Mouse (Mus musculus) ovary, postnatal 10 days (tissue): Measurements from ENCODE around the gene Rilpl1.
"Not testable (repeated sequence)": the region's sequence is repeated elsewhere in the genome, so short reads cannot be mapped to it uniquely, and the experiment has no call there.

Experiments used
- DNase-seq: peaks from one replicate; pipeline ENCODE4 v3.0.0; 2022; ENCODE audit warnings: low spot score

The Rilpl1 gene

GRCm38 (mm10) chr5:124530655-124531582 is at the start of gene Rilpl1:
Gene Rilpl1, minus strand, starts transcription at chr5:124531391.
- peak; percentile 61 for DNase-seq

DNA sequence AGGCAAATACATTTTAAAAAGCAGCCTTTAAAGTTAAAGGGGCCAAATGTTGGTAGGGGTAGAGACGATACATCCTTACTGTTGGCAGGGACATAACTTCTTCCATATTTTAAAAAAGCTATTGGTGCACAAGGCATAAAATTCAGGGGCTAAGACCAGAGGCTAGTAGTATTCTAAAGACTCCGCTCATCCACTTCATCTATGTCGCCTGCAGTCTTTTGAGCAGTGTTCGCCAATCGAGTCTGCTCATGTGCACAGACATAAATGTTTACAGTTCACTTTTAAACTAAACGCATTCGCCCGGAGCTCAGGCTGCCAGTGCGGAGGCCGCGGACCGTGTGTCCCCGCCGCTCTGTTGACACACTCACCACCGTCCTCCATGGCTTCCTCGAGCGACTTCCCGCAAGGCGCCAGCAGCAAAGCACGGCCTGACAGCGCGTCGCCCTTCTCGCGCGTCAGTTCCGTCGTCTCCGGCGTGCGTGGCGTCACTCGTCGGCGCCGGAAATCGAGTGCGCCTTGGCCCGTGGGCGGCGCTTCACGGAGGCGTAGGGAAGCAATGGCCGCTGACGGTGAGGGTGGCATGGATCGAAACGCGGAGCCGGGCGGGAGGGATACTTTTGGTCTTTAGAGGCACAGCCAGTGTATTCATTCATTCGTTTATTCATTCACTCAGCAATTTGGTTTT is 47.6 kb upstream of the Rilpl1 start, which contains the start of the genes Eif2b1 and Gtf2h3:
Gene Eif2b1, minus strand, starts transcription at position 499 of the 685 bp plus-strand sequence.
Gene Gtf2h3, plus strand, starts transcription at position 508 of the 685 bp plus-strand sequence.
- peak; percentile 79 for DNase-seq

- no peak for DNase-seq
Measured at GRCm38 (mm10) chr5:124575467-124575866, 44.3 kb upstream of the Rilpl1 start.

GRCm38 (mm10) chr5:124571068-124571467 is 39.9 kb upstream of the Rilpl1 start:
- no peak for DNase-seq

DNA sequence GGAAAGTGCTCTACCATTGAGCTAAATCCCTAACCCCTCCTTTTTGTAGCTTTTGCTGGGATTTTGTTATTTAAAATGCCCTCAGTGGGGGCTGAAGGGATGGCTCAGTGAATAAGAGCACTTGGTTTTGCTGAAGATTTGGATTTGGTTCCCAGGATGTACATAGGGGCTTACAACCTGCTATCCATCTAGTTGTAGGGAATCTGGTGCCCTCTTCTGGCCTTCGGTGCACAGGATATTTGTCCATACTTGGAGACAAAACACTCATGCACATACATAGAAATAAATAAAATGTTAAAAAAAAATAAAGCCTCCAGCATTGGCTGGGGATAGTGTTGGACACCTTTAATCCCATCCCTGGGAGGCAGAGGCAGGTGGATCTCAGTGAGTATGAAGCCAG is 24.0 kb upstream of the Rilpl1 start:
- DNase-seq = no peak

DNA sequence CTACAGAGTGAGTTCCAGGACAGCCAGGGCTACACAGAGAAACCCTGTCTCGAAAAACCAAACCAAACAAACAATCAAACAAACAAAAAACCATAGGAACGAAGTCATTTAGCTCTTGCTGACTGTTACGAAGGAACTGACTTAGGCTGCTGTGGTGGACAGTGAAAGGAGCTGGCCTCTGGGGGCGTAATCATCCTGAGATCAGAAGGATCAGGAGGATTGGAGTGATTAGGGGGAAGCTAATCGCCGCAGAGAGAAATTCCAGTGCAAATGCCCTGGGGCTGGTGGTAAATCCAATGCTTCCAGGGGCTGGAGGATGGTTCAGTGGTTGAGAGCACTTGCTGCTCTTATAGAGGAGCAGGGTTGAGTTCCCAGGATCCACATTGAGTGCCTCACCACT is 22.4 kb upstream of the Rilpl1 start:
- no peak for DNase-seq

GRCm38 (mm10) chr5:124552558-124553307 is 21.5 kb upstream of the Rilpl1 start, which contains the start of gene Ddx55:
Gene Ddx55, plus strand, starts transcription at chr5:124552864.
- DNase-seq = peak; percentile 68

- no peak for DNase-seq
Measured at GRCm38 (mm10) chr5:124552094-124552472, 20.9 kb upstream of the Rilpl1 start.

- not testable (repeated sequence) for DNase-seq
Measured at GRCm38 (mm10) chr5:124551349-124552093, 20.3 kb upstream of the Rilpl1 start.

- not testable (repeated sequence) for DNase-seq
Measured at GRCm38 (mm10) chr5:124550737-124551136, 19.5 kb upstream of the Rilpl1 start.

DNA sequence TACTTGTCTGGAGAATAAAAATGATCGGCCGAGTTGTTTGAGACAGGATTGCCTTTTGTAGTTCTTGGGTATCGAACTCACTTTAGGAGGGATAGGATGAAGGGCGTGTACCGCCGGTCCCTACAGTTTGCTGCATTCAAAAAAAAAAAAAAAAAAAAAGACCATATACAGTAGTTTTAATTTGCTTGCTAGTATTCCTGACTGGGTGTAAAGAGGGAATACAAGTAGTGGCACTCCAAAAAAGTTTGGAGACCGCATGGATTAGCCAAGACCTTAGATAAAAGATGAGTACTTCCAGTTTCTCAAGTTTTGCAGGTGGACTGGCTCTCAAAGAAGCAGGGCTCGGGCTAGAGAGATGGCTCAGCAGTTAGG is 10.4 kb upstream of the Rilpl1 start:
- no peak for DNase-seq

GRCm38 (mm10) chr5:124540905-124541601 is 9.9 kb upstream of the Rilpl1 start:
- DNase-seq = peak; percentile 55

- peak; percentile 84 for DNase-seq
Measured at GRCm38 (mm10) chr5:124540383-124540786, 9.2 kb upstream of the Rilpl1 start, which contains the start of gene Tmed2. Gene Tmed2, plus strand, starts transcription at chr5:124540695.

DNA sequence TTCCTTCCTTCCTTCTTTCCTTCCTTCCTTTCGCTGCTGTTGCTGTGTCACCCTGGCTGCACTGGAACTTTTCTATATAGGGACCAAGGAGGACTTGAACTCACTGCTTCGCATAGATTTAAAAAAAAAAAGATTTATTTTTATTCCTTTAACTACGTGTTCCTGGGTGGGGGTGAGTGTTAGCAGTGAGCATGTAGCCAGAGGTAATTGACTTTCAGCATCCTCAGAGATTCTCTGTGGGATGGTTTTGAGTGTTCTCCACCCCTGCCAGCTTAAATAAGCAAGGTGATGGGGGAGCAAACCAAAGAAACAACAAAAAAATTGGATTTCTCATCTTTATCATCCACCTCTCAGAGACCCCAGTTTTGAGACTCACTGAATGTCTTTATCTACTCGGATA is 8.7 kb upstream of the Rilpl1 start:
- no peak for DNase-seq

- no peak for DNase-seq
Measured at GRCm38 (mm10) chr5:124538813-124539792, 7.9 kb upstream of the Rilpl1 start.

GRCm38 (mm10) chr5:124536776-124537175 is 5.6 kb upstream of the Rilpl1 start:
- DNase-seq = peak; percentile 21

DNA sequence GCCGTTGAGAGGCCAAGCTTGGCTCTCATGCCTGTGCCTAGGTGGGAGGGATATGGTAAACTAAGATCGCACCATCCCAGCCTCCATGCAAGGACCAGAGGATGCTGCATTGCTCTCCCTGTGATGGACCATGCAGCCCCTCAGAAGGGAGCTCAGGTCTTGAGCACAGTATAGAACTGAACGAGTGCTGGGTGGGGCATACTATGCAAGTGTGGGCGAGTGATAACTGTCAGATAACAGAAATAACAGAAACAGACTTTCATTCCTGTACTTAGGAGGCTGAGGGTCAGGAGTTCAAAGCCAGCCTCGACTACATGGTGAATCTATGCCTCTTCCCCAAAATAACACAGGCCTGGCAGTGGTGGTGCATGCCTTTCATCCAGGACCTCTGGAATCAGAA is 3.8 kb upstream of the Rilpl1 start:
- DNase-seq = no peak

DNA sequence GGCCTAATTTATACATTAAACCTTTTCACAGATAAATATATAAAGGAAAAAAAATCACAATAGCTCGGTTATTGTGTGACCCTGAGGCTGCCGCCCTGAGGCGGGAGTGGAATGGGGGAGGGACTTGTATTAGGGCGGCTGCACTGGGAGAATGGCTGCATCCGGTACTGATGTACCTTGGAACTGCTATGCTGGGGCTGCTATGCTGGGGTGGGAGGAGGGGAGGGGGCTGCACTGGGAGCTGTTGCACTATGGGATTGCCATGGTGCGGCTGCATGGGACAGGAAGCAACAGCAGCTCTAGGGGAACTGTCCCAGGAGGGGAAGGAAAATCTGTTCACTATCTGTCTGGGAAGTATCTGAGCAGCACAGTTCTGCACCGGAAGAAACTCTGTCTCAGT is 1.3 kb upstream of the Rilpl1 start:
- no peak for DNase-seq

DNA sequence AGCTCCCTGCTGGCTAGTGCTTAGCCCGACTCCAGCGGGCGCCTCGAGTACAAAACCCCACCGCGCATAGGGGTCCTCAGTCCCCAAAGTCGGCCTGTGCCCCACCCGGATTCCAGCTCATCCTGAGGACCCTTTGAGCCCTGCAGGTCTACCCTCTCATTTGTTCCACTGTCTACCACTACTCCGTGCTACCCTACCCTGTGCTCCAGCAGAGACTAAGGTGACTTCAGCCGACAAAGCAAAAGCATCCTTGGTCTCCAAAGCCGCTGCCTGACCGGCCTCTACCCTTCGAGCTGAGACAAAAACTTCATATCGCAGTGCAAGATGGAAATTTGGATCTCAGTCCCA is 366 bp upstream of the Rilpl1 start:
- no peak for DNase-seq

DNA sequence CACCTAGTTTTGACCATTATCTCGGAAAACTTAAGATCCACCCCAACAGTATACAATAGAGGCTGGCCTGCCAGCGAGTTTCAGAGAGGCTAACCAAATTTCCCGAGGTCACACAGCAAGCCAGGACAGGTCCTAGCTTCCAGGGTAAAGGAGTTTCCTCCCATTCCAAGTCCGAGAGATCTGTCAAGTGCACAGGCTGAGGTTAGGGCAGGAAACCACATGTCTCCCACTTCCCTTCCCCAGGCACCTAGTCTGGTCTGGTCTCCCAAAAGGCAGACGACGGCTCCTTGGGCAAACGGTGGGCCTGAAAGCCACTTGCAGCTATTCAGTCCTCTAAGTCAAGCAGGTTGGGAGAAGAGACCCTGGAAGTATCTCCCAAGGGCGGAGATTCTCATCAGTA is 1.5 kb downstream of the Rilpl1 start:
- DNase-seq = no peak
